Mouse (Mus musculus) urinary bladder, postnatal 14 days (tissue): ENCODE measurements around the gene Smap2.

Experiments
- DNase-seq: peaks from one replicate; pipeline ENCODE4 v3.0.0; 2021; ENCODE audit warnings: low spot score

The Smap2 gene

DNA sequence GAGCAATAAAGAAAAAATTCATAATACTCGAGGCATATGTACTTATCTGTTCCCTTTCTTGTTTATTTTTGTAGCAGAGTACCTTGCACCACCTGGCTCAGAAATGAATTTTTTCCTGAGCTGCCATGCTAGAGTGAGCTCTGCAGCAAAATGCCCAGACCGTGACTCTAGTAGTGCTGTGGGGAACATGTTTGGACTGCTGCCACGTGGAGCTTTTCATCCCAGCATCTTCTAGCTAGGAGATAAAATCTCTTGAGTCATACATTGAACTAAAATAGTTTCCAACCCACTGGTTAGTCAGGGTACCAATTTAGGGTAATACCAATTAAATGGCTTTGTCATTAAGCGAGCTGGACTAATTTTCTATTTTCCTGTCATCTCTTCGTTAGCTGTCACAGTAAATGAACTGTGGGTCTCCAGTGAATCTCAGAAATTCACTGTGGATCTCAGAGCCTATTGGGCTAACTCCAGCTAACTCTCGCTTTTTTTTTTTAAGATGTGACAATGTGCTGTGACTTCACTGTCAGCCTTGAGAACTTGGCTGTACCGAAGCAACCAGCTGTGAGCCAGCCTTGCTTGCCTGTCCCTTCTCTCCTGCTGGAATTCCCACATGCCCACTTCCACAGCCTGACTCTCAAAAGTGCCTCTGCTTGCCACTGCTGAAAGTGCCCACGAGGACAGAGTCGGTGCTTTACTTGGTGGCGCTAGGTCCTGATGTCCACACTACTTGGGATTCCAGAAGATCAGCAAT, 3.2 kb upstream of the Smap2 start:
- peak; percentile 31 for DNase-seq

DNA sequence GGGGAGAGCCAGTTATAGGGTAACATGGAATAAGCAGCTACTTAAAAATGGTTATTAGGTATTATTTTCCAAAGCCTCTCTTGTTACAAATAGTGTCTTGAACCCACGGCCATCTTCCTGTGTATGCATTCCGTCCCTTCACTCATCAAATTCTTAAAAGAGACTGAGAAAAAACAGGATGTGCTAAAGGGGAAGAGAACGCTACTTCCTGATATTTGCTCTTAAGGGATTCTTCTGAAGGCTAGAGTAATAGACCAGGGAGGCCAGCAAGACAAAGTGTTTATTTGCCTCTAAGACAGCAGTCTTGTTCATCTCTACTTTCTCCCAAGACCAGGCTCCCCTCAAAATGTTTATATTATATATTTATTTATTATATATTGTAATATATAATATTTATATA, 1.2 kb upstream of the Smap2 start:
- DNase-seq = no peak

GRCm38 (mm10) chr4:121016021-121016898, 787 bp downstream of the Smap2 start:
- peak; percentile 30 for DNase-seq

GRCm38 (mm10) chr4:121015268-121015659, 1.8 kb downstream of the Smap2 start:
- DNase-seq = no peak

DNA sequence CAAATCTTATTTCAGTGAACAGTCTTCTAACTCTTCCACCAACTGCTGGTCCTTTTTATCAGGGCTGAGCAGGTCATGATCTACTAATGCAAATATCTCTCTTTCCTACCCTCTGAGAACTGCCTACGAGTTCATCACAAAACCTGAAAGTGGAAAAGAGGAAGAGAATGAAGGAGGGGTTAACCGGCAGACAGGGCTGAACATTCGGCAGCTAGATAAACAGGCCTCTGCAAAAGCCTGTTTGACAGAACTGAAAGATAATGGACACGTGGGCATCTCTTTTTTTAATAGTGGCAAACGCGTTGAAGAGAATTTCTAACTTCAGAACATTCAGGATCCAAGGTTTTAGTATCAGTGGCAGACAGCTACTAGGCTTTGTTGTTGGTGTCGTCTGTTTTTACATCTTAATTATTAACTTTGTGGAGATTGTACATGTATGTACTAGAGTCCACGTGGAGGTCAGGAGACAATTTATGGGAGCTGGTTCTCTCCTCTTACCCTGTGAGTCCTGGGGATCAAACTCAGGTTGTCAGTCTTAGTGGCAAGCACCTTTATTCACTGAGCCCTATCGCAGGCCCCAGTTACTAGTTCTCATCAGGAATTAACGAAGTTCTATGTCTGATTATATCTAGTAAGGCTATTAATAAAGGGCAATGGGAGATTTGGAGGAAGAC, 2.3 kb downstream of the Smap2 start:
- DNase-seq = no peak

DNA sequence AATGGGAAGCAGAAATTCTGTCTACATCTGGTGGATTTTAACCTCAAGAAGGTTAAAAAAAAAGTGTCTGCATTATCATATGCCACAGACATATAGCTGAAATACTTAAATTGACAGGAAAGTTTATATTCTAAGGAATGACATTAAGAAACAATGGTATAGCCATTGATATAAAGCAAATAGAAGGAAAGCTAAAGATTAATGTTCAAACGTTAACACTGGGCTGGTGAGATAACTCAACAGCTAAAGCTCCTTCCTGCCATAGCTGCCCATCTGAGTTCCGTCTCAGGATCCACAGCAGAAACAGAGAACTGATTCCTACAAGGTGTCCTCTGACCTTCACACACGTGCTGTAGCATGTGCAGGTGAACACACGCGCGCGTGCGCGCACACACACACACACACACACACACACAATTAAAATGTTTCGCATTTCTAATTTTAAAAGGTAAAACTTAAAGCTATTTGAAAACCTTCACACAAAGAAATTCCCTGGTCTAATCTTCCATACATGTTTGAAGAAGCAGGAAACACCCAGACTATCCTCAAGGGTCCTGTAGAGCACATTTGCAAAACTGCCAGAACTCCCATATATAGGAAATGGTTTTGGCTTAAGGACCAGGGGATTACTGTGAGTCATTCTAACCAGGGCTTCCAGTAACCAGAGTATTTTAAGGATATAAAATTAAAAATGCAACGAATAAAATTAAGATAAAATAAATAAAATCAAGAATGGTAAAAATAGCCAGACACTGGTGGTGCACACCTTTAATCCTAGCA, 6.1 kb downstream of the Smap2 start:
- DNase-seq = no peak

- no peak for DNase-seq
These were observed 7.9 kb downstream of the Smap2 start for GRCm38 (mm10) chr4:121009151-121009550.

- no peak for DNase-seq
These were observed 8.8 kb downstream of the Smap2 start for GRCm38 (mm10) chr4:121008071-121008745.

DNA sequence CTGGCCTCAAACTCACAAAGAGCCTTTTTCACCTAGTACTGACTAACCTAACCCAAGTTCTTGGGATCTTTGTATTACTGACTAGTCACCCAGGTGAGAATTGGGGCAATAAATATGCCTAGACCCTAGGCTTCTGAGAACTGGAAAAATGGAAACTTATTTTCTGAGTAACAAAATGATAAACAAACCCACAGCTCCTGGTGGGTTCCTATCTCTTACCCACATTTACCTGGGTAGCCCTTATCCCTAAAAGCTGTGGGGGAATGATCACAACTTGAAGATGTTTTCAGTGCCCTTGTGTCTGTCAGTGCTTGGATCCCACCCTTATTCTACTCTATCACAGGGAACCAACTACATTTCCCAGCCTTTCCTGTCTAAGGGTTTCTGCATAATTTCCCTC, 10.0 kb downstream of the Smap2 start:
- DNase-seq = no peak

- no peak for DNase-seq
These were observed 12.4 kb downstream of the Smap2 start for GRCm38 (mm10) chr4:121004679-121005078.

GRCm38 (mm10) chr4:121003611-121004091, 13.4 kb downstream of the Smap2 start:
- DNase-seq = no peak

DNA sequence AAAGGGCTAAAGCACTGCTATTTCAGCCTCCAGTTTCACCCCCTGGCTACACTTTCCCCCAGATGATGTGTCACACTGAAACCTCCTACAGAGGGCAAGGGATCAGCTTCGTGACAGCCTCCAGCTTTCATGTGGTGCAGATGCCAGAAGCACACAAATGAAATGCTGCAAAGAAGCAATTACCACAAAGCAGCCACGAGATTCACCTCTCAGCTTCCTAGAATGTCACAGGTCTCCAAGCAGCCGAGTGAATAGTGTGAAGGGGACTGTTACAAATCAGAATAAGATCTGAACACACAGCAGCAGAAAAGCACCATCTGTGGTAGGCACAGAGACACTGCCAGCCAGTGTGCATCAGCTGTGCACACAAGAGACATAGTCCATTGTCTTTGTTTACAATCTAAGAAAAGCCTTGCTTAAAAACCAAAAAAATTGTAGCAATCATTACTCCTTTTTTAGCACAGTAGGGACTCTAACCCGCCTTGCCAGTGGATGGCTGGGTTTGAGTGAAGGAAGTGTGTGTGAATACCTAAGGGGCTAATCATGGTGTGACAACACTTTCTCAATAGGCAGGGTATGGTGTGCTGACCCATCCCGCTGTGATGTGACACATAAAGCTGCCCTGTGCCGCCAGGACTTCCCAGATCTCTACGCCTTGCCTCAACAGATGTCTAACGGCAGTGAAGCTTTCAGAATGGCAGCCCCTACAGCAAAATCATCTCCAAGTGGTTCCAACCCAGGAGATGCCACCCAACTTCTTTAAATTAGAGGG, 14.5 kb downstream of the Smap2 start:
- DNase-seq = no peak

DNA sequence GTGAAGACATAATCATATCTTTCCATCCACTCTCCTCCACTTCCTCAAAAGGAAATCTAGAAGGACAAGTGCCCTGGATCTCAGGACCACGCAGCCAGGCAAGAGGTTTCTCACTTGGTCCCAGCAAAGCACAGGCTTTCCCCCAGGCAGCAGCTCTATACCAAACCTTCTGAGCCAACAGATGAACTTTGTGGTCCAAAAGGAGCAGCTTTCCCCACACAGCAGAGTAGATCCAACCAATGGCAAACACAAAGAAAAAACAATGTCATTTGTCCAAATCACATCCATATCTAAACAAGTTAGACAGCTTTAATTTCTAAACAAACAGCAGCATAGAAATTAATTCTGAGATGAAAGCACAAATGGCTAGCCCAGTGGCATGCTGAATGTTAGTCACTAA, 15.4 kb downstream of the Smap2 start:
- no peak for DNase-seq

DNA sequence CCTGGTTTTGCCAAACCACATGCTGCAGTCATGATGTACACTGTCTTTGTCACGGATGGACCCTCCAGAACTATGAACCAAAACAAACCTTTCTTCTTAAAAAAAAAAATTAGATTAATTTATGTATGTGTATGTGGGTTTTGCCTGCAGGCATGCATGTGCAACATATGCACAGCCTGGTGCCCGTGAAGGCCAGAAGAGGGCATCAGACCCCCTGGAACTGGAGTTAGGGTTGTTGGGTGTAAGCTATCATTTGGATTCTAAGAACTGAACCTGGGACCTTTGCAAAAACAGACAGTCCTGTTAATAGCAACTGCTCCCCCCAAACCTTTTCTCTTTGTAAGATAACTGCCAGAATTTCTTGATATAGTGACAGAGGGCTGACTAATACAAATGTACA, 16.0 kb downstream of the Smap2 start:
- DNase-seq = no peak

DNA sequence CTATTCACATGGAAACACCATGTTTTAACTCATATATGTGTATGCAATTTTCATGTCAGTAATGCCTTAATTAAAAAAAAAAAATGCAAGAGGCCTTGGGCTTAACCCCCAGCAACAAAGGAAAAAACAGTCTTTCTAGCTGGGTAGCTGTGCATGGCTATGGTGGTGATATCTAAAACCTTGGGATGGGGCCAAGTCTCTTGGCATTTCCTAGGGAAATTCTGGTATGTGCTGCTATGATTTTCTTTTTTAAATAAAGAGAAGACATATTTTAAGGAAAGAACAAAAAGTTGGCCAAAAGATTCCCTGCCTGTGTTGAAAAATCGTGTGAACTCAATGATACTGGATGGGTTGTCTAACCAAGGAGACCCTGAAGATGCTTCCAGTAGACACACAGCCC, 21.1 kb downstream of the Smap2 start:
- no peak for DNase-seq

- no peak for DNase-seq
These were observed 24.0 kb downstream of the Smap2 start for GRCm38 (mm10) chr4:120993025-120993424.

GRCm38 (mm10) chr4:120992284-120992683, 24.8 kb downstream of the Smap2 start:
- DNase-seq = no peak

DNA sequence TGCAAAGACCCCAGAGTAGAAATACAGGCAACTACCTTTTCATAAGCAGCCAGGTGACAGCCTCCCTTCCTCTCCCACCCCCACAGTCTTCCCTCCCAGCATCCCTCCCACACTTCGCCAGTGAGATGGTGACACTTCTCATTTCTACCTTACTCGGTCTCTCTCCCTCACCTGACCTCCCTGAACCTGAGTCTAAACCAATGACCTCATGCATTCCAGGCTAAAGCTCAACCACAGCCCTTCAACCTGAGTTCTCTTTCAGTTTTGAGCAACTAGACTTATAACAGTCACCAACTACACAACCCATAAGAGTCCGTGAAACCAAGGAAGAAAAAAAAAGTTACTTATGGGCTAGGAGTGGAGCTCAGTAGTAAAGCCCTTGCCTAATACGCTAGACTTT, 29.7 kb downstream of the Smap2 start:
- no peak for DNase-seq

DNA sequence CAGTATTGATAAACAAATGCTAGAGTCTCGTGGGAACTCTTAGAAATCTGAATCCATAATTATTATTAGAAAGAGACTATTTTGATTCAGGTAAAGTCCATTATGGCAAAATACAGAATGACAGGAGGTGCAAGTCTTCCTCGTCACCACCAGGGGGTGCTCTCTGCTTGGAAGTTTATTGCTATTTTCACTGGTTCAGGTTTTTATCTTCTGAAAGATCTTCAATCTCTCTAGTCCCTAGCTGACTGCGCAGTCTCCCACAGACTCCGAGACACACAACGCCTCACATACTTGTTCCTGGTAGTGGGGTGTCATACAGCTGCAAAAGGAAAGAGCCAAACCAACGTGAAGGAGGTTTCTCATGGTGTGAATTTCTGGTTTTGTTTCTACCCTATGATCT, 30.6 kb downstream of the Smap2 start:
- DNase-seq = peak; percentile 12

GRCm38 (mm10) chr4:120978221-120978620, 38.8 kb downstream of the Smap2 start:
- no peak for DNase-seq

GRCm38 (mm10) chr4:120975428-120975734, 41.7 kb downstream of the Smap2 start:
- DNase-seq = no peak
